Mouse (Mus musculus) monocyte, adult 5-6 weeks (primary cell): ENCODE results near the gene Gna11. TPM values are rescaled to one million over a fixed set of nuclear protein-coding genes. Genes with fewer than 3 reads are reported as not detected.

ENCODE experiments used
- total RNA-seq: library from RNA; stranded (forward); fragments of 200-1000, 200-491, 200-594 nt; gene quantifications from 3 replicates; pipeline ENCODE4 v1.2.3, GENCODE M21; 2017

Gene Gna11
- total RNA-seq, 1 experiment from 2014 or later, result 2.2 TPM

Other genes starting within 250 kb of the Gna11 start
- 24.5 to 34.3 TPM (median 25.5 TPM) in 3 replicates for gene Cactin, start 224.1 kb downstream of the Gna11 start, total RNA-seq
- gene Tbxa2r, start 216.5 kb downstream of the Gna11 start, total RNA-seq, result 0.19 TPM in 1 of 3 replicates, not detected in the others
- not detected in 3 replicates for gene Gipc3, start 201.9 kb downstream of the Gna11 start, total RNA-seq
- gene Hmg20b, start 194.7 kb downstream of the Gna11 start, total RNA-seq, result 28.8 to 40.1 TPM (median 38.7 TPM) in 3 replicates
- gene Mfsd12, start 187.7 kb downstream of the Gna11 start, total RNA-seq, result 5.3 to 9.6 TPM (median 6.3 TPM) in 3 replicates
- gene 4930404N11Rik, start 179.4 kb downstream of the Gna11 start, total RNA-seq, result 1.4 to 2.4 TPM in 2 of 3 replicates, not detected in the other
- gene Fzr1, start 166.7 kb downstream of the Gna11 start, total RNA-seq, result 8.2 to 12.9 TPM (median 11.7 TPM) in 3 replicates
- 18.6 to 22.3 TPM (median 20.9 TPM) in 3 replicates for gene Dohh, start 160.8 kb downstream of the Gna11 start, total RNA-seq
- gene Gm48551, start 160.7 kb downstream of the Gna11 start, total RNA-seq, result 2.3 to 3.7 TPM in 2 of 3 replicates, not detected in the other
- gene Gm48552, start 156.2 kb downstream of the Gna11 start, total RNA-seq, result not detected in 3 replicates
- 3.9 to 7.9 TPM (median 6.3 TPM) in 3 replicates for gene Smim24, start 152.1 kb downstream of the Gna11 start, total RNA-seq
- gene Nfic, start 89.6 kb downstream of the Gna11 start, total RNA-seq, result 4.1 to 7.6 TPM (median 5.1 TPM) in 3 replicates
- 0.32 TPM in 1 of 3 replicates, not detected in the others for gene Celf5, start 62.5 kb downstream of the Gna11 start, total RNA-seq
- 42.6 to 86.4 TPM (median 79.6 TPM) in 3 replicates for gene Ncln, start 48.8 kb downstream of the Gna11 start, total RNA-seq
- 20.5 to 50.8 TPM (median 33.5 TPM) in 3 replicates for gene S1pr4, start 45.1 kb downstream of the Gna11 start, total RNA-seq
- gene Gna15, start 21.0 kb downstream of the Gna11 start, total RNA-seq, result 20.3 to 41.0 TPM (median 29.4 TPM) in 3 replicates
- gene Aes, start 14.3 kb upstream of the Gna11 start, total RNA-seq, result 129 to 254 TPM (median 141 TPM) in 3 replicates
- 2.0 to 3.2 TPM (median 2.7 TPM) in 3 replicates for gene Tle2, start 29.4 kb upstream of the Gna11 start, total RNA-seq
- gene Tle6, start 55.9 kb upstream of the Gna11 start, total RNA-seq, result not detected in 3 replicates
- 0.75 to 2.4 TPM (median 1.8 TPM) in 3 replicates for gene BC025920, start 61.1 kb upstream of the Gna11 start, total RNA-seq
- gene Sirt6, start 82.6 kb upstream of the Gna11 start, total RNA-seq, result 4.8 to 5.8 TPM (median 5.0 TPM) in 3 replicates
- gene Ankrd24, start 83.3 kb upstream of the Gna11 start, total RNA-seq, result 0.38 to 3.9 TPM (median 1.1 TPM) in 3 replicates
- 1.8 to 5.2 TPM (median 4.2 TPM) in 3 replicates for gene Gm10778, start 103.9 kb upstream of the Gna11 start, total RNA-seq
- 17.6 to 27.9 TPM (median 19.5 TPM) in 3 replicates for gene Zfp433, start 159.6 kb upstream of the Gna11 start, total RNA-seq
- 1.6 to 10.2 TPM (median 5.0 TPM) in 3 replicates for gene Gm3055, start 226.0 kb upstream of the Gna11 start, total RNA-seq